Mouse (Mus musculus): ENCODE data around the gene Gm10488. TPM values are rescaled to one million over a fixed set of nuclear protein-coding genes. Genes with fewer than 3 reads are reported as not detected.

The Gm10488 gene
- not detected in 2 replicates for polyA plus RNA-seq (2015; fragmentation: Nextera tagmentation; extraction: Ambion mirVana)

GRCm38 (mm10) chrX:29976014-29976413 lies at the start of gene Gm10488:
Gene Gm10488, plus strand, starts transcription at chrX:29976314.

